Mouse (Mus musculus): Measurements from ENCODE around the gene Vkorc1. TPM values are rescaled to one million over a fixed set of nuclear protein-coding genes. Genes with fewer than 3 reads are reported as not detected.
"Not testable (repeated sequence)": the region's sequence is repeated elsewhere in the genome, so short reads cannot be mapped to it uniquely, and the experiment has no call there.

Gene Vkorc1
- polyA plus RNA-seq (2014; fragmentation: Nextera tagmentation; extraction: Ambion mirVana), result 53.9 and 59.6 TPM in 2 replicates

- Histone ChIP-seq H3K4me3 (ENCODE audit: low read depth, low read length) (peak within 1 kb of the TSS; percentile 50), H3K4me1 (ENCODE audit: control insufficient read depth, insufficient read depth, low read length) (no peaks in the 10 kb centered on the region), H3K4me2 (ENCODE audit: low read depth) (peak within 1 kb of the TSS; percentile 53), H3K27ac (ENCODE audit: low read depth, low read length) (0 out of 2 replicates have a peak within 1 kb of the TSS, but pooled peaks have one; percentile 35), H3K27me3 (ENCODE audit: control insufficient read depth, insufficient read depth, low read length) (no peaks in the 10 kb centered on the region), H3K9me3 (ENCODE audit: control insufficient read depth, low read length) (no peaks in the 10 kb centered on the region), H3K36me3 (ENCODE audit: control insufficient read depth, insufficient read depth, low read length) (no peaks in the 10 kb centered on the region), H3K9ac (ENCODE audit: low read length) (peak within 1 kb of the TSS; percentile 58)
- WGBS, result under 1% methylated on average over 26 of the region's 26 CpGs
- ATAC-seq (ENCODE audit: insufficient read depth, low FRiP score, low TSS enrichment) (peak; percentile 97), DNase-seq (ENCODE audit: low spot score) (peak; percentile 93)
These were observed at the start of gene Vkorc1, which contains the start of gene Gm21974 for GRCm38 (mm10) chr7:127895442-127895841. Gene Vkorc1, minus strand, starts transcription at chr7:127895617. Gene Gm21974, minus strand, starts transcription at chr7:127895454.

GRCm38 (mm10) chr7:127944614-127945013, 49.2 kb upstream of the Vkorc1 start:
- no peak overlapping the region for H3K9ac ChIP-seq (ENCODE audit: low read length)
- no peak overlapping the region for H3K27ac ChIP-seq (ENCODE audit: low read depth, low read length)
- no peaks in the 10 kb centered on the region for H3K9me3 ChIP-seq (ENCODE audit: control insufficient read depth, low read length)
- WGBS, result 13% methylated on average over 23 of the region's 23 CpGs
- 0 out of 2 replicates have a peak overlapping the region, but pooled peaks have one; percentile 9 for H3K4me2 ChIP-seq (ENCODE audit: low read depth)
- no peaks in the 10 kb centered on the region for H3K4me1 ChIP-seq (ENCODE audit: control insufficient read depth, insufficient read depth, low read length)
- ATAC-seq (ENCODE audit: insufficient read depth, low FRiP score, low TSS enrichment) (no peak), DNase-seq (ENCODE audit: low spot score) (no peak)
- peaks cover 10% of the 10 kb centered on the region for H3K27me3 ChIP-seq (ENCODE audit: control insufficient read depth, insufficient read depth, low read length)
- no peak overlapping the region for H3K4me3 ChIP-seq (ENCODE audit: low read depth, low read length)
- no peaks in the 10 kb centered on the region for H3K36me3 ChIP-seq (ENCODE audit: control insufficient read depth, insufficient read depth, low read length)

GRCm38 (mm10) chr7:127942097-127942496, 46.7 kb upstream of the Vkorc1 start:
- H3K9ac ChIP-seq (ENCODE audit: low read length); H3K27ac ChIP-seq (ENCODE audit: low read depth, low read length); ATAC-seq (ENCODE audit: insufficient read depth, low FRiP score, low TSS enrichment); H3K4me2 ChIP-seq (ENCODE audit: low read depth); H3K4me3 ChIP-seq (ENCODE audit: low read depth, low read length); H3K36me3 ChIP-seq (ENCODE audit: control insufficient read depth, insufficient read depth, low read length); H3K4me1 ChIP-seq (ENCODE audit: control insufficient read depth, insufficient read depth, low read length); H3K9me3 ChIP-seq (ENCODE audit: control insufficient read depth, low read length); H3K27me3 ChIP-seq (ENCODE audit: control insufficient read depth, insufficient read depth, low read length); DNase-seq (ENCODE audit: low spot score): not testable (repeated sequence)
- 60% methylated on average over 2 of the region's 2 CpGs for WGBS

- DNase-seq (ENCODE audit: low spot score) (peak; percentile 29), ATAC-seq (ENCODE audit: insufficient read depth, low FRiP score, low TSS enrichment) (no peak)
- 55% methylated on average over 18 of the region's 18 CpGs for WGBS
- peak overlapping the region; percentile 99 for H3K4me2 ChIP-seq (ENCODE audit: low read depth)
- H3K4me3 ChIP-seq (ENCODE audit: low read depth, low read length), result peak overlapping the region; percentile 74
- H3K27me3 ChIP-seq (ENCODE audit: control insufficient read depth, insufficient read depth, low read length), result no peaks in the 10 kb centered on the region
- no peak overlapping the region for H3K27ac ChIP-seq (ENCODE audit: low read depth, low read length)
- no peaks in the 10 kb centered on the region for H3K36me3 ChIP-seq (ENCODE audit: control insufficient read depth, insufficient read depth, low read length)
- peak overlapping the region; percentile 82 for H3K9ac ChIP-seq (ENCODE audit: low read length)
- no peaks in the 10 kb centered on the region for H3K4me1 ChIP-seq (ENCODE audit: control insufficient read depth, insufficient read depth, low read length)
- no peaks in the 10 kb centered on the region for H3K9me3 ChIP-seq (ENCODE audit: control insufficient read depth, low read length)
These were observed 40.9 kb upstream of the Vkorc1 start for GRCm38 (mm10) chr7:127936216-127936884.

GRCm38 (mm10) chr7:127935748-127936159, 40.3 kb upstream of the Vkorc1 start:
- Histone ChIP-seq H3K36me3 (ENCODE audit: control insufficient read depth, insufficient read depth, low read length) (no peaks in the 10 kb centered on the region), H3K4me3 (ENCODE audit: low read depth, low read length) (peak overlapping the region; percentile 74), H3K9me3 (ENCODE audit: control insufficient read depth, low read length) (no peaks in the 10 kb centered on the region), H3K27me3 (ENCODE audit: control insufficient read depth, insufficient read depth, low read length) (no peaks in the 10 kb centered on the region), H3K9ac (ENCODE audit: low read length) (peak overlapping the region; percentile 82), H3K4me1 (ENCODE audit: control insufficient read depth, insufficient read depth, low read length) (no peaks in the 10 kb centered on the region), H3K27ac (ENCODE audit: low read depth, low read length) (no peak overlapping the region), H3K4me2 (ENCODE audit: low read depth) (peak overlapping the region; percentile 99)
- no peak for DNase-seq (ENCODE audit: low spot score)
- ATAC-seq (ENCODE audit: insufficient read depth, low FRiP score, low TSS enrichment), result peak; percentile 32
- WGBS, result under 1% methylated on average over 38 of the region's 38 CpGs

- H3K27me3 ChIP-seq (ENCODE audit: control insufficient read depth, insufficient read depth, low read length), result peaks cover 3% of the 10 kb centered on the region; the same call in 1 of the 2 replicates
- WGBS, result 6% methylated on average over 32 of the region's 32 CpGs
- no peaks in the 10 kb centered on the region for H3K9me3 ChIP-seq (ENCODE audit: control insufficient read depth, low read length)
- no peaks in the 10 kb centered on the region for H3K4me1 ChIP-seq (ENCODE audit: control insufficient read depth, insufficient read depth, low read length)
- ATAC-seq (ENCODE audit: insufficient read depth, low FRiP score, low TSS enrichment) (peak; percentile 88), DNase-seq (ENCODE audit: low spot score) (peak; percentile 95)
- H3K9ac ChIP-seq (ENCODE audit: low read length), result peak overlapping the region; percentile 82
- no peaks in the 10 kb centered on the region for H3K36me3 ChIP-seq (ENCODE audit: control insufficient read depth, insufficient read depth, low read length)
- no peak overlapping the region for H3K27ac ChIP-seq (ENCODE audit: low read depth, low read length)
- peak overlapping the region; percentile 74 for H3K4me3 ChIP-seq (ENCODE audit: low read depth, low read length)
- H3K4me2 ChIP-seq (ENCODE audit: low read depth), result peak overlapping the region; percentile 99
These were observed 39.8 kb upstream of the Vkorc1 start for GRCm38 (mm10) chr7:127935028-127935722.

- H3K36me3 ChIP-seq (ENCODE audit: control insufficient read depth, insufficient read depth, low read length), result no peaks in the 10 kb centered on the region
- no peak for ATAC-seq (ENCODE audit: insufficient read depth, low FRiP score, low TSS enrichment)
- no peak overlapping the region for H3K27ac ChIP-seq (ENCODE audit: low read depth, low read length)
- H3K9me3 ChIP-seq (ENCODE audit: control insufficient read depth, low read length), result no peaks in the 10 kb centered on the region
- no peak overlapping the region for H3K4me3 ChIP-seq (ENCODE audit: low read depth, low read length)
- H3K4me1 ChIP-seq (ENCODE audit: control insufficient read depth, insufficient read depth, low read length), result no peaks in the 10 kb centered on the region
- 85% methylated on average over 5 of the region's 5 CpGs for WGBS
- peak; percentile 4 for DNase-seq (ENCODE audit: low spot score)
- H3K27me3 ChIP-seq (ENCODE audit: control insufficient read depth, insufficient read depth, low read length), result peaks cover 12% of the 10 kb centered on the region
- no peak overlapping the region for H3K4me2 ChIP-seq (ENCODE audit: low read depth)
- H3K9ac ChIP-seq (ENCODE audit: low read length), result no peak overlapping the region
These were observed 38.7 kb upstream of the Vkorc1 start for GRCm38 (mm10) chr7:127934075-127934474.

- Histone ChIP-seq H3K4me2 (ENCODE audit: low read depth) (no peak overlapping the region), H3K9ac (ENCODE audit: low read length) (no peak overlapping the region), H3K36me3 (ENCODE audit: control insufficient read depth, insufficient read depth, low read length) (no peaks in the 10 kb centered on the region), H3K27ac (ENCODE audit: low read depth, low read length) (no peak overlapping the region), H3K4me3 (ENCODE audit: low read depth, low read length) (no peak overlapping the region), H3K27me3 (ENCODE audit: control insufficient read depth, insufficient read depth, low read length) (peaks cover 18% of the 10 kb centered on the region), H3K4me1 (ENCODE audit: control insufficient read depth, insufficient read depth, low read length) (no peaks in the 10 kb centered on the region), H3K9me3 (ENCODE audit: control insufficient read depth, low read length) (no peaks in the 10 kb centered on the region)
- WGBS, result 16% methylated on average over 13 of the region's 13 CpGs
- ATAC-seq (ENCODE audit: insufficient read depth, low FRiP score, low TSS enrichment) (no peak), DNase-seq (ENCODE audit: low spot score) (peak; percentile 10)
These were observed 37.0 kb upstream of the Vkorc1 start for GRCm38 (mm10) chr7:127932273-127933031.
